Mouse (Mus musculus): Measurements from ENCODE around the gene Arl6.

Gene Arl6

DNA sequence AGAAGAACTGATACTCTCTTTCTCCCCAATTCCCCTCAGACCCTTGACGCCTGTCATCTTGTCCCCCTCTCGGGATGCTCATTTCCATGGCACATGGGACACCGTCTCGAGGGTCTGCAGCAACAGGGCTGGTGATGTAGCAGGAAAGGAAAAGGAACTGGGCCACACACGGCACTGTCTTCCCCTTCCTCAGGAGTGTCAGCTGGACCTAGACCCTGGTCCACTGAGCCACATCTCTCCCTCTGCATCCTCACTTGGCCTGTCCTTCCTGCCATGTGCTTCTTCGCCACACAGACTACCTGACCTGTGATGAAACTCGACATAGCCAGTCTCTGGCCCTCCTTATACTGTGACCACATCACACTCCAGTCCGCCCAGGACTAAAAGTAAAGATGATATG, 52.3 kb downstream of the Arl6 start:
- ATAC-seq (ENCODE audit: low TSS enrichment) = no peak

DNA sequence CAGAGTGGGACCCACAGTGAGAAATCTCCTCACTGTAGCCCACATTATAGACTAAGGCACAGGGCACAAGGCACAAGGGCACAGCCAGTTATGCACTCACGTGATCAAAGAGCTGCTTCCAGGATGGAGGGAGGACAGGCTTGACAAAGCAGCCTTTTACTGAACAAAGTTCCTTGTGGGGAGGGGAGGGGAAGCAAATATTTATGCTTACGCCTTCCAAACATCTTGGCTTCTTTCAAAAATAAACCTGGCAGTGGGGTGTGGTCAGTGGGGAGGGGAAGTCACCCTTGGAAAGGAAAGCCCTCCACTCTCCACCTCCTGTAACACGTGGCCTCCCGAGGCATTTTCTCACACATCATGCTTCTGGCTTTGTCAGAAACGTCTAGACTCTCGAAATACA, 52.9 kb downstream of the Arl6 start:
- ATAC-seq (ENCODE audit: low TSS enrichment) = peak; percentile 52; the same call in 1 of the 2 replicates

DNA sequence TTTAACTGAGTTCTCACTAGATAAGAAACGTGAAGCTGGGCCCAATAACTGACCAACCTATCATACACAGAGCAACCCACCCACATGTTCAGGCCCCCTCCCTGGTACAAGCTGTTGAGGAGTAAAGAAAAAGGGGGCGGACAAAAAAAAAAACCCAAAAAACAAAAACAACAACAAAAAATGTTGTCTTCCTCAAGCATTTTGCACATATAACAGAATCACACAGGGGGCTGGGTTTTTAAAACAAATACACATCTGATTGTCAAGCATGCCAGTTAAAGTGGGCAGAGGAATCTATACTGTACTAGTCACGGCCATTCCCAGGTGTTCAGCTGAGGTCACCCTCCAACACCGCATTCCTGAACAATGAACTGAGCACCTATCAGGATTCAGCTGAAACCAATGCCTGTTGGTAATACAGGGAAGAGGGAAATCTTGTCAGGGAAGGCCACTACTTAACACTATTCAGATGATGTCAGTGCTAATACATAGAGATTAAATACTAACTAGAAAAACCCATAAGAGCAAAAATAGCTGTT, 53.4 kb downstream of the Arl6 start:
- ATAC-seq (ENCODE audit: low TSS enrichment) = no peak

DNA sequence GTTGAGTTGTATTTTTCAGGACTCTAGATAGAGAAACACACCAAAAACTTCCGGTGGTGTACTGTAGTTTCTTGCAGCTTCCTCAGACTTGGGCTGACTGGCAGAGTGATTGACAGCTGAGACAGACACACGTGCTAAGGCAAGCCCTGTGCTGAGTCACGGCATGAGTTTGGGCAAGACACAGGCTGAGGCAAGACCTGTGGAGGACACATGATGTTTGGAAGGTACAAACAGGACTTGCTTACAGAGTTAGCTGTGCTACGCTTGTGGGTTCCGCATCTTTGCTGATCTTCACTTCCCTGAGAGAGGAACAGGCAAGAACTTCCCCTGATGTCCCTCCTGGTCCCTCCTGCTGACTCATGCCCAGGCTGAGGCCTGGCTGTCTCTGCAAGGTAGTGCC, 55.7 kb downstream of the Arl6 start:
- ATAC-seq (ENCODE audit: low TSS enrichment) = no peak

DNA sequence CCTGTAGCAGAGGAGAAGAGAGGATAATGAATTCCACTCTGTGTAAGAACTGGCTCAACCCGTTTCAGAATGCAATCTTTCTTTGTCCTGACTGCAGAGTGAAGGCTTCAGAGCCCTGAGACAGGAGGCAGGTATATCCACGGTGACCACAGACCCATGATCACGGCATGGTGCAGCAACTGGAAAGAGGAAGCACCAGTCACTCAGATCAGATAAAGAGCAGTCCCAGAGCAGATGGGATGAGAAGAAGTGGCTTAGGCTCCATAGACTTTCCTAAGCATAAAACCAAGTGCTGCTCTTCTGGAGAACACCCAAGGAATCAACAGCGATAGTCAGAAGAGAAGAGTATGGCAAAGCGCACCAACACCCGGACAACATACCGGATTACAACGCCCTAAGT, 60.0 kb downstream of the Arl6 start:
- ATAC-seq (ENCODE audit: low TSS enrichment) = no peak

DNA sequence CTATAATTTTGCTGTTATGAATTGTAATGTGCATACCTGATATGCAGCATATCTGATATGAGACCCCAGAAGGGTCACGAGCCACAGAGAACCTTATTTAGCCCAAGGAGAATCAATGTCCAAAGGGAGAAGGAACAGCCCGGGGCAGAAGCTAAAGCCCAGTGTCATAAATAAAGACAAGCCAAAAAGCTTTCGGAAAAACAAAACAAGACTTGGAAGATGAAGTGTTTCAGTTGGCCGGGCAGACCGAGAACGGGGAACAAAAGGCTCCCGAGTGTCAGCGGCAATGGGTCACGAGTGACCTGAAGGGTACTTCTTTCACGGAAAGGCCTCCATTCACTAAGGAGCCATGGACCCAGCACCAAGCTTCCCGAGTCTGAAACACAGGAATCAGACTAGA, 65.2 kb downstream of the Arl6 start:
- ATAC-seq (ENCODE audit: low TSS enrichment) = no peak

DNA sequence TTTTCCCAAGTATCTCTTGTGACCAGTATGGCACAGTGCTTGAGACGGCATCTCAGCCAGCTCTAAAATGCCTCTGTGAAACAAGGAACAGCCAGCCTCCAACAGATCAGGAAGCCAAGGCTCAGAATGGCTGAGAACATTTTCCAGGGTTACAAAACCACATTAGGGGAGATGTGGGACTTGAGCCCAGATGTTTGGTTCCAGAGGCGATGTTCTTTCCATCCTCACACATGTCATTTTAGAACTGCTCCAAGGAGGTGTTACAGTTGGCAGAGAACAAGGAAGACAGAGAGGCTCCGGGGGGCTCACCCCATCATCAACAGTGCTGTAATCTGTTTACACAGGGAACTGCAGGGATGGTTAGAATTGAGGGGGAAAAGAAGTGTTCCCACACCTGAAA, 66.5 kb downstream of the Arl6 start:
- ATAC-seq (ENCODE audit: low TSS enrichment) = no peak

DNA sequence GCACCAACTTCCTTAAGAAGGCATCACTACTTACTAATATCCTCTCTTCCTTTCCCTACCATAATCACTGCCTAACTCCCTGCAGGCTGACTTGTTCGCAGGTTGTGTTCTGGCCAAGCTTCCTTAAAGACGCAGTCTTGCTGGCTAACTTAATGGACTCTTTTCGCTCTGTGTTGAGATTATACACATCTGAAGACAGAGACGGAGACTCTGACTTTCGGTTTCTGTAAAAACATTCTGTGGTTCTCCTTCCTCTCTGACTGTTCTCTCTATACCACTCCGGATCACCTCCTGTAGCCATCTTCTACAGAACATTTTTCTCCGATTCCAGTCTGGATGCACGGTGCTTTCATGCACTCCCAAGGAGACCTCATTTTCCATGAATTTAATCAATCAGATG, 68.4 kb downstream of the Arl6 start:
- 0 out of 2 replicates have a peak, but pooled peaks have one; percentile 7 for ATAC-seq (ENCODE audit: low TSS enrichment)

DNA sequence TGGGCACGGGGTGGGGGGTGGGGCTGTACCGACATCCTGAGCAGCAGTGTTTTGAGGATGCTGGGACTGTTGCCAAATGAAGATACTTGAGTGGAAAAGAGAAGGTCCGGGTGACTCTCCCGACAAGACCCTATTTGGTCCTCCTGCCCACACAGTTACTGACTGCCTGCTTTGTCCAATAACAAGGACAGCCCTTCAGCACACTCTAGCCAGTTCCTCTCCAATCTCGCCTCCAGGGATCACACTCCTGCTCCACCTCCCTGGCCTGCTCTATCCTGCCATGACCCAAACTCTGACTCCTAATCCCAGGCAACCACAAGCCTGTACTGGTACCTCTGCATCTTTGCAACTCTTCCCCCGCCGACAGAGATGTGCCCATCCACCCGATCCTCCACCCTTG, 69.4 kb downstream of the Arl6 start:
- ATAC-seq (ENCODE audit: low TSS enrichment) = no peak

DNA sequence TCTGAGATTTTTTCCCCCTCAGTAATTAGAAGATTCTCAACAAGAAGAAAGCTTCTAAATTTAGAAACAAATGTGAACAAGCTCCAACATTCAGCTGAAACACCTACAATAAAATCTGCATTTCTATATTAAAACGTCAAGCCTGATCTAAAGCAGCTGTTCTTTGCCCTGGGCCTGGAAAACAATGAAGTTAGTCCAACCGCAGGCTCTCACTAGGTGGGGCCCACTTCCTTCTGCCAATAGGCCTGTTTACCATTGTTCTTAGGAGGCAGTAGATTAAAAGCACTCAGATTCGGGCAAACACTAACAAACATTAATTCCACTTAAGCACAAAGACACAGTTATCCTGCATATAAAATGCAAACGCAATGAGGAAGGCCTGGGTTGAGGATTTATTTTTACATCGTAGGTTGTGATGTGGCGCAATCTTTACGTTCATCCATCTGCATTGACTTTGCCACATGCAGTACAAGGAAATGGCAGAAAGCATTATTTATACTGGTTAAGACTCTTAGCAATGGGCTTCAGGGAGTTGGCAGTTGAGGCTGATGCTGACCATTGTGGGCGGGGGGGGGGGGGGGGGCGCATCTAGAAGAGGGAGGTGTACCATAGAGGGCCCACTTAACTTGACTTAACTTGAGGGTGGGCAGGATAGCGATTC, 71.3 kb downstream of the Arl6 start:
- peak; percentile 41; the same call in 1 of the 2 replicates for ATAC-seq (ENCODE audit: low TSS enrichment)

DNA sequence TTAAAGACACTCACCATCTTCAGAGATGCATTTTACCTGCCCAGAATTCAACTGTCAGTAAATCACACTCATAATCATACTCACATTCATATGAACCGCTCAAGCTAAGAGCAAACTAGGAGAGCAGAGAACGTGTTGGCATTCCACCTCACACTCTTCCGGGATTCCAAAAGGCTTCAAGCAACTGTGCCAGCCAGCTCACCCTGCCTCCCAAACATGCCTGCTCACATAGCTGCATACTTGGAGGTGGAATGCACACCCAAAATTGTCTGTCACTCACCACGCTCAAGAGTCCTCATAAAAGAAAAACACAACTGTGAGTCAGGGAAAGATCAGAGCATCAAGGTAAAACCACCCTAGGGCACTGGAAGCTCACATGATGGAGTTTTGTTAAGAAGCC, 72.8 kb downstream of the Arl6 start:
- ATAC-seq (ENCODE audit: low TSS enrichment) = no peak

DNA sequence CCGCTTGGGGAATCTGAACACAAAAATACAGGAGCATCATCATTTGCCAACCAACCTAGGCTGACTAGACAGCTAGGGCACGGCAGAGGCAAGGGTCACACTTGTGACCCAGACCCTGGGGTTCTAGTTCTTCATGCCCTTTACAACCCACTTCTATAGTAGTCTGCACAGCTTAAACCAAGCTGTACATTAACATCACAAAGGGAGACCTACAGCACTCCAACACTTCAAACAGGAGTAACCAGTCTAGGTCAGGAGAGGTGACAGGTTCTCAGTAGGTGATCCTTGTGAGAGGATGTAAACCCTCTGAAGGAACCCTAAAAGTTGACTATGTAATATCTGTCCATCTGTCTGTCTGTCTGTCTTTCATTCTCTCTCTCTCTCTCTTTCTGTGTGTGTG, 73.6 kb downstream of the Arl6 start:
- no peak for ATAC-seq (ENCODE audit: low TSS enrichment)

DNA sequence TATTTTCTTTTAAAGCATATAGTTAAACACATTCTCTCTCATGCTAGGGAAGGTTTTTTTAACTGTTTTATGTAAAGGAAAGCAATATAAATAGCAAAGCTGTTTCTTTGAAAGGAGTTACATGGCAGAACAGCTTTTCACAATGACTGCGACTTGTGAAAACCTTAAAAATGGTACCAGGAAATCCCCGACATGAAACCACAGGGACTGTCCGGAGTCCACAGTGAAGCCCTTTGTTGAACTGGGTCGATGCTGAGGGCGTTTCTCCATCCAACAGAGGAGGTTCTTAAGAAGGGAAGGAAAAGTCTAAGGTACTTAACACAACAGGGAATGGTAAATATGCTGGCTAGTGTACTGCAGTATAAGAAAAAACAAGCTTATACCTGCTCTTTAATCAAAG, 75.2 kb downstream of the Arl6 start:
- ATAC-seq (ENCODE audit: low TSS enrichment) = no peak
